30 mouse cellular contexts compared by ENCODE assay signal in the genomic region with DNA sequence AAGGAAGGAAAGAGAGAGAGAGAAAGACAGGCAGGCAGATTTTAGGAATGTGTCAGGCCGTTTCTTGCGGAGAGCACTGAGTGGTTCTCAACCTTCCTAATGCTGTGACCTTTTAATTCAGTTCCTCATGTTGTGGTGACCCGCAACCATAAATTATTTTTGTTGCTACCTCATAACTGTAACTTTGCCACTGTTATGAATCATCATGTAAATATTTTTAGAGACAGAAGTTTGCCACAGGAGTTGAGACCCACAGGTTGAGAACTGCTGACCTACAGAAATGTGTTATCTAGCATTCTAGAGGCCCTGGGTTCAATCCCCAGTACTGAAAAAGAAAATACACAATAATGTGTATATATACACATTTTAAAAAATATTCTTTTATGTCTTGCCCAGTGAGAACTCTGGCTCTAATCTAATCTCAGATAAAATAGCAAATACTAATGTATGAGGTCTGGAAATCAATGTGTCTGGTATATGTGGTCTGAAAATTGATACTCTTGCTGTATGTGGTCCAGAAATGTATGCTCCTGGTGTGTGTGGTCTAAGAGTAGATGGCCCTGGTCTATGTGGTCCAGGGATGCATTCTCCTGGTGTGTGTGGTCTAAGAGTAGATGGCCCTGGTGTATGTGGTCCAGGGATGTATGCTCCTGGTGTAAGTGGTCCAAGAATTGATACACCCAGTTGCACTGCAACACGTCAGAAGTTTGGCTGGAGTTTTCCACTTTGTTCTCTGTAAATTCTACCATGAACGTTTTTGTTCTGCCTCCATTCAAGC. TPM values are rescaled to one million over a fixed set of nuclear protein-coding genes. Genes with fewer than 3 reads are reported as not detected.
"Had no signal": no experiment of that assay in that cellular context is flagged by ENCODE, and none has a peak within 500 bp of the region (broad histone marks: within the 10 kb centered on the region; RNA-seq: fewer than 3 reads in every experiment).

No protein-coding gene starts in this region.

- H3K36me3 ChIP-seq: heart, embryonic 10.5 days; heart, embryonic 12.5 days; hindbrain, embryonic 10.5 days; hindbrain, embryonic 13.5 days; hindbrain, embryonic 15.5 days; kidney, embryonic 15.5 days; limb, embryonic 13.5 days; limb, embryonic 15.5 days; liver, embryonic 12.5 days had no signal

- H3K4me1 ChIP-seq: heart, embryonic 10.5 days; heart, embryonic 12.5 days; hindbrain, embryonic 10.5 days; hindbrain, embryonic 15.5 days; kidney, embryonic 15.5 days; limb, embryonic 15.5 days; liver, embryonic 12.5 days had no signal

- H3K4me2 ChIP-seq: heart, embryonic 12.5 days; hindbrain, embryonic 13.5 days; hindbrain, embryonic 15.5 days; kidney, embryonic 15.5 days; limb, embryonic 13.5 days; limb, embryonic 15.5 days; liver, embryonic 12.5 days had no signal

- H3K9ac ChIP-seq: heart, embryonic 12.5 days; hindbrain, embryonic 13.5 days; hindbrain, embryonic 15.5 days; kidney, embryonic 15.5 days; limb, embryonic 13.5 days; limb, embryonic 15.5 days; liver, embryonic 12.5 days; liver, embryonic 14.5 days had no signal

- H3K27ac ChIP-seq: gastrocnemius, adult 2 months; heart, embryonic 10.5 days; hindbrain, embryonic 10.5 days; hindbrain, embryonic 13.5 days; hindbrain, embryonic 15.5 days; hindbrain, postnatal 0 days; kidney, embryonic 15.5 days; kidney, postnatal 0 days; limb, embryonic 13.5 days; limb, embryonic 15.5 days; liver, embryonic 12.5 days; liver, embryonic 14.5 days had no signal

- DNase-seq: gastrocnemius, adult 2 months; gastrocnemius, postnatal 10 days; gastrocnemius, postnatal 25 days; heart, adult 18-20 months; heart, postnatal 10 days; heart, postnatal 4 days; kidney, adult 11 months; kidney, adult 2 months; kidney, adult 9 months; kidney, postnatal 14 days; kidney, postnatal 36 days; layer of hippocampus, adult 9-11 months; layer of hippocampus, postnatal 36 days; left cerebral cortex, postnatal 4 days had no signal

- H3K27me3 ChIP-seq: hindbrain, embryonic 13.5 days; hindbrain, embryonic 15.5 days; kidney, embryonic 15.5 days; liver, embryonic 12.5 days had no signal

- H3K4me3 ChIP-seq: gastrocnemius, adult 2 months; heart, embryonic 10.5 days; heart, embryonic 12.5 days; hindbrain, embryonic 10.5 days; hindbrain, embryonic 13.5 days; hindbrain, embryonic 15.5 days; kidney, embryonic 15.5 days; limb, embryonic 13.5 days; limb, embryonic 15.5 days; liver, embryonic 12.5 days had no signal

- ATAC-seq: hindbrain, postnatal 0 days; intestine, embryonic 16.5 days; liver, embryonic 12.5 days had no signal

- H3K9me3 ChIP-seq: heart, embryonic 10.5 days; heart, embryonic 12.5 days; hindbrain, embryonic 10.5 days; hindbrain, embryonic 13.5 days; hindbrain, embryonic 15.5 days; kidney, embryonic 15.5 days; limb, embryonic 13.5 days; limb, embryonic 15.5 days had no signal

RNA-seq across cellular contexts. Expression of gene Slc35d3, which starts 20.0 kb away (rescaled TPM):
- total RNA-seq: gastrocnemius, adult 2 months; gastrocnemius, postnatal 10 days; gastrocnemius, postnatal 25 days; heart, adult 18-20 months; heart, adult 8-10 months; heart, postnatal 10 days; heart, postnatal 25 days; liver, adult 2 months had no signal
- polyA plus RNA-seq: liver, adult 2 months had no signal
